Mouse (Mus musculus) midbrain, postnatal 0 days (tissue): ENCODE data around the gene Pdpr. TPM values are rescaled to one million over a fixed set of nuclear protein-coding genes. Genes with fewer than 3 reads are reported as not detected.
"Not testable (repeated sequence)": the region's sequence is repeated elsewhere in the genome, so short reads cannot be mapped to it uniquely, and the experiment has no call there.

Experiments
- ATAC-seq: fragments of 200-750 bp; cut with Nextera tagmentation; 2 replicates; pipeline ENCODE4 v1.8.0; 2017; ENCODE audit warnings: moderate number of reproducible peaks, mild to moderate bottlenecking, moderate TSS enrichment, moderate library complexity; ENCODE audit not compliant: low FRiP score
- DNase-seq: peaks from one replicate; pipeline ENCODE4 v3.0.0-alpha.2; 2015; ENCODE audit warnings: low spot score
- H3K27ac ChIP-seq: fragments of 300-500 bp; sonication (generic); 2 replicates; pipeline ENCODE4 v1.5.1; 2014; ENCODE audit warnings: low read depth, mild to moderate bottlenecking, low read length, mixed read lengths
- H3K27me3 ChIP-seq: fragments of 300-500 bp; sonication (generic); 2 replicates; pipeline ENCODE4 v1.6.1; 2014; ENCODE audit warnings: low read length, control low read depth, mixed read lengths; ENCODE audit not compliant: insufficient read depth
- H3K36me3 ChIP-seq: fragments of 300-500 bp; sonication (generic); 2 replicates; pipeline ENCODE4 v1.6.1; 2014; ENCODE audit warnings: low read length, control low read depth, mixed read lengths; ENCODE audit not compliant: insufficient read depth
- H3K4me1 ChIP-seq: fragments of 300-500 bp; sonication (generic); 2 replicates; pipeline ENCODE4 v1.6.1; 2014; ENCODE audit warnings: mild to moderate bottlenecking, control low read depth, antibody characterized with exemption, low read length, mixed read lengths; ENCODE audit not compliant: insufficient read depth
- H3K4me2 ChIP-seq: fragments of 300-500 bp; sonication (generic); 2 replicates; pipeline ENCODE4 v1.6.1; 2014; ENCODE audit warnings: low read depth, mild to moderate bottlenecking, low read length, mixed read lengths; ENCODE audit not compliant: poor library complexity, severe bottlenecking
- H3K4me3 ChIP-seq: fragments of 300-500 bp; sonication (generic); 2 replicates; pipeline ENCODE4 v1.5.1; 2014; ENCODE audit warnings: low read depth, mild to moderate bottlenecking, low read length, moderate library complexity
- H3K9ac ChIP-seq: fragments of 300-500 bp; sonication (generic); replicated peaks from 2 replicates; pipeline ENCODE4 v1.6.1; 2014; ENCODE audit warnings: mild to moderate bottlenecking, low read length, moderate library complexity, mixed read lengths; ENCODE audit not compliant: poor library complexity, severe bottlenecking
- H3K9me3 ChIP-seq: fragments of 300-500 bp; sonication (generic); 2 replicates; pipeline ENCODE4 v1.6.1; 2016; ENCODE audit warnings: low read length, control low read depth
- CTCF ChIP-seq: IDR thresholded peaks from 2 replicates; pipeline ENCODE4 v1.5.1; 2016; ENCODE audit warnings: antibody characterized with exemption, mild to moderate bottlenecking
- WGBS: fragments of 180-500 bp; shearing (Covaris S2); extraction: QIAGEN DNeasy Blood & Tissue Kit; methylation state at CpG from one replicate; pipeline ENCODE4 v1.1.7; 2014; 5-methylcytosine and 5-hydroxymethylcytosine counted together
- polyA plus RNA-seq: library from polyadenylated mRNA; unstranded; fragments of >200 nt; fragmentation: Nextera tagmentation; extraction: Ambion mirVana; gene quantifications from 2 replicates; pipeline ENCODE4 v1.2.1, GENCODE M21; 2015
- total RNA-seq: library from RNA; depleted of rRNA; stranded (reverse); fragments of >200 nt; gene quantifications from 2 replicates; pipeline ENCODE4 v1.2.3, GENCODE M21; 2014

Gene Pdpr
- total and polyA plus RNA-seq, 2 experiments from 2014 or later, result 9.5 to 19.3 TPM

GRCm38 (mm10) chr8:111114891-111115290 is 20.5 kb downstream of the Pdpr start:
- no peak overlapping the region for H3K27ac ChIP-seq
- no peak overlapping the region for H3K9ac ChIP-seq
- no peak overlapping the region for H3K4me3 ChIP-seq
- DNase-seq, result no peak
- no peak overlapping the region for H3K4me2 ChIP-seq
- H3K27me3 ChIP-seq, result no peaks in the 10 kb centered on the region
- H3K9me3 ChIP-seq, result no peaks in the 10 kb centered on the region
- no peaks in the 10 kb centered on the region for H3K4me1 ChIP-seq
- no peak for ATAC-seq
- WGBS, result 93% methylated on average over 5 of the region's 5 CpGs
- TF ChIP-seq CTCF, result no peak
- peaks cover 39% of the 10 kb centered on the region for H3K36me3 ChIP-seq

DNA sequence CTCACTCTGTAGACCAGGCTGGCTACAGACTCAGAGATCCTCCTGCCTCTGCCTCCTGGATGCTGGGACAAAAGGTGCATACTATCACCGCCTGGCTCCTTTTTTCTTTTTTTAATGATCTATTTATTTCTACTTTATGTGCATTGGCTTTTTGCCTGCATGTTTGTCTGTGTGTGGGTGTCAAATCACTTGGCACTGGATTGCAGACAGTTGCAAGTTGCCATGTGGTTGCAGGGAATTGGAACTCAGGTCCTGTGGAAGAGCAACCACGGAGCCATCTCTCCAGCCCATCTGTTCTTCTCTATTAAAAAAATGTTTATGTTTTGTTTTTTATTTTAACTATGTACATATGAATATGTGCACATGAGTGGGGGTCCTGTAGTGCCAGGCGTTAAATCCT is 25.1 kb downstream of the Pdpr start:
- Histone ChIP-seq H3K27me3 (no peaks in the 10 kb centered on the region), H3K27ac (no peak overlapping the region), H3K4me3 (no peak overlapping the region), H3K4me1 (no peaks in the 10 kb centered on the region), H3K4me2 (no peak overlapping the region), H3K9me3 (no peaks in the 10 kb centered on the region), H3K9ac (no peak overlapping the region), H3K36me3 (peaks cover 55% of the 10 kb centered on the region)
- ATAC-seq (no peak), DNase-seq (no peak)
- 97% methylated on average over 3 of the region's 3 CpGs for WGBS
- no peak for TF ChIP-seq CTCF

DNA sequence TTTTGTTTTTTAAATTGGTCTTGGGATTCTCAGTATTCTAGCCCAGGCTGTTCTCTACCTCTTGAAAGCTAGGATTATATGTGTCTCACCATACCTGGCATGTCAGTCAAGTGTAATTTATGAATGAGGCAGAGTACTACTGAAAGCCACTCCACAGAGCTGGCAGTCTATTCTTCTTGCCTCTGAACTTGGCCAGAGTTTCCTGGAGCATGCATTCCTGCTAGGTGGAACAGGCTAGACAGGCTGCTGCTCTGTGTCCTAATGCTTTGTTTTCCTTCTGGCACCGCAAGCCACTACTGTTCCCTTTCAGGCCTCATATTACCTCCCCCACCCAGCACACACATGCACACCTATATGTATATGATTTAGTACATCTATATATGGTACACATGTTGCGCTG is 36.3 kb downstream of the Pdpr start:
- no peak overlapping the region for H3K4me3 ChIP-seq
- no peaks in the 10 kb centered on the region for H3K9me3 ChIP-seq
- H3K36me3 ChIP-seq, result peaks cover 58% of the 10 kb centered on the region
- ATAC-seq, result no peak
- DNase-seq, result no peak
- no peaks in the 10 kb centered on the region for H3K27me3 ChIP-seq
- no peak for TF ChIP-seq CTCF
- H3K4me1 ChIP-seq, result no peaks in the 10 kb centered on the region
- no peak overlapping the region for H3K27ac ChIP-seq
- no peak overlapping the region for H3K9ac ChIP-seq
- H3K4me2 ChIP-seq, result no peak overlapping the region
- WGBS, result 100% methylated on average over 2 of the region's 2 CpGs

DNA sequence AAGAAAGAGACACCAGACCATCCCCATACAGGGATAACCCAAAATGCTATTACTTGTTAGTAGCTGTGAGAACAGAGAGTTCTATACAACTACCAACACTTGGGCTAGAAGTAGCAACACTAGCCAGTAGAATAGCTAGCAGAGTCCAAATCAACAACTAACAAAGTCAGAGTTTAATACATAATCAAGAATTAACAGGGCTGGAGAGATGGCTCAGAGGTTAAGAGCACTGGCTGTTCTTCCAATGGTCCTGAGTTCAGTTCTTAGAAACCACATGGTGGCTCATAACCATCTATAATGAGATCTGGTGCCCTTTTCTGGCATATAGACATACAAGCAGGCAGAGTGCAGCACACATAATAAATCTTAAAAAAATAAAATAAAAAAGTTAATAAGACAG is 48.1 kb downstream of the Pdpr start:
- Histone ChIP-seq H3K27me3 (no peaks in the 10 kb centered on the region), H3K36me3 (peaks cover 6% of the 10 kb centered on the region), H3K4me2 (no peak overlapping the region), H3K4me3 (no peak overlapping the region), H3K9ac (no peak overlapping the region), H3K27ac (no peak overlapping the region), H3K4me1 (no peaks in the 10 kb centered on the region), H3K9me3 (no peaks in the 10 kb centered on the region)
- ATAC-seq (no peak), DNase-seq (no peak)
- no peak for TF ChIP-seq CTCF

GRCm38 (mm10) chr8:111144901-111145459 is 50.5 kb downstream of the Pdpr start:
- not testable (repeated sequence) for H3K4me1 ChIP-seq, DNase-seq, H3K27me3 ChIP-seq, H3K36me3 ChIP-seq, H3K9me3 ChIP-seq
- peak overlapping the region; percentile 56 for H3K9ac ChIP-seq
- H3K4me3 ChIP-seq, result peak overlapping the region; percentile 72
- peak overlapping the region; percentile 62 for H3K4me2 ChIP-seq
- H3K27ac ChIP-seq, result 0 out of 2 replicates have a peak overlapping the region, but pooled peaks have one; percentile 18
- WGBS, result under 1% methylated on average over 50 of the region's 63 CpGs
- ATAC-seq, result peak; percentile 61

DNA sequence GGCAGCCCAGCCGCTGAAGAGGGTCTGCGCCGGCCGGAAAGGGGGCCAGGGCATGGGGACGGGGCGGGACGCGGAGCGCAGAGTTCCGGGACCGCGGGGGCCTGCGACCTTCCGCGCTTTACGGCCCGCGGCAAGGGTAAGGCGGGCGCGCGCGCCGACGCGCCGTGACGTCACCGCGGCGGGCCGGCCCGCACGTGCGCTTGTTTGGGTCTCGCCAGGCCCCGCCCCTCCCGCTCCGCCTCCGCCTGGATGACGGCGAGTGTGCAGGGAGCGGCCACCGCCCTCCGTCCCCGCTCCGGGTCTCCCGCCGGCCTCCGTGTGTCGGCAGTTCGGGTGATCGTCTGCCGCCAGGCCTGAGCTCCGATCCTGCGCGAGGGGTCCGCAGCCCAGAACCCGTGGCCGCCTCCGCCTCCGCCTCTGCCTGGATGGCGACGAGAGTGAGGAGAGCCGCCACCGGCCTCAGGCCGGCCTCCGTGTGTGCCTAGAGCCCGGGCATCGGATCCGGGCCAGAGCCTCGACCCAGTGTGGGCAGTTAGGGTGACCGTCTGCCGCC is 51.1 kb downstream of the Pdpr start:
- not testable (repeated sequence) for H3K9me3 ChIP-seq, H3K27me3 ChIP-seq, H3K36me3 ChIP-seq, H3K4me1 ChIP-seq
- peak; percentile 92 for DNase-seq
- H3K27ac ChIP-seq, result 0 out of 2 replicates have a peak overlapping the region, but pooled peaks have one; percentile 47
- H3K4me2 ChIP-seq, result peak overlapping the region; percentile 80
- under 1% methylated on average over 41 of the region's 74 CpGs for WGBS
- H3K9ac ChIP-seq, result peak overlapping the region; percentile 67
- peak; percentile 95 for ATAC-seq
- H3K4me3 ChIP-seq, result peak overlapping the region; percentile 72
